Mouse (Mus musculus) limb, embryonic 14.5 days (tissue): ENCODE measurements around the gene Kdm4b. TPM values are rescaled to one million over a fixed set of nuclear protein-coding genes. Genes with fewer than 3 reads are reported as not detected.

Experiments used
- ATAC-seq: fragments of 200-750 bp; cut with Nextera tagmentation; 2 replicates; pipeline ENCODE4 v1.8.0; 2017; ENCODE audit warnings: low read depth, moderate number of reproducible peaks, moderate TSS enrichment; ENCODE audit not compliant: low FRiP score
- DNase-seq: peaks from one replicate; pipeline ENCODE4 v3.0.0-alpha.2; 2015; ENCODE audit warnings: low spot score
- H3K27ac ChIP-seq: fragments of 300-500 bp; sonication (generic); replicated peaks from 2 replicates; pipeline ENCODE4 v1.5.1; 2014; ENCODE audit warnings: low read depth, mild to moderate bottlenecking, low read length, moderate library complexity, mixed read lengths
- H3K27me3 ChIP-seq: fragments of 300-500 bp; sonication (generic); 2 replicates; pipeline ENCODE4 v1.6.1; 2014; ENCODE audit warnings: low read length, mixed read lengths; ENCODE audit not compliant: control insufficient read depth, insufficient read depth
- H3K36me3 ChIP-seq: fragments of 300-500 bp; sonication (generic); 2 replicates; pipeline ENCODE4 v1.6.1; 2014; ENCODE audit warnings: mild to moderate bottlenecking, low read length, moderate library complexity, mixed read lengths; ENCODE audit not compliant: control insufficient read depth, insufficient read depth
- H3K4me1 ChIP-seq: fragments of 300-500 bp; sonication (generic); 2 replicates; pipeline ENCODE4 v1.6.1; 2014; ENCODE audit warnings: antibody characterized with exemption, low read length, mixed read lengths; ENCODE audit not compliant: control insufficient read depth, insufficient read depth
- H3K4me2 ChIP-seq: fragments of 300-500 bp; sonication (generic); replicated peaks from 2 replicates; pipeline ENCODE4 v1.6.1; 2014; ENCODE audit warnings: low read depth, mild to moderate bottlenecking, low read length, moderate library complexity; ENCODE audit not compliant: severe bottlenecking
- H3K4me3 ChIP-seq: fragments of 300-500 bp; sonication (generic); replicated peaks from 2 replicates; pipeline ENCODE4 v1.5.1; 2014; ENCODE audit warnings: low read length
- H3K9ac ChIP-seq: fragments of 300-500 bp; sonication (generic); 2 replicates; pipeline ENCODE4 v1.6.1; 2014; ENCODE audit warnings: mild to moderate bottlenecking, low read depth, low read length, moderate library complexity; ENCODE audit not compliant: severe bottlenecking
- H3K9me3 ChIP-seq: fragments of 300-500 bp; sonication (generic); 2 replicates; pipeline ENCODE4 v1.6.1; 2016; ENCODE audit warnings: low read length; ENCODE audit not compliant: control insufficient read depth
- POLR2A ChIP-seq: fragments of 200-500 bp; IDR thresholded peaks from 2 replicates; pipeline ENCODE4 v1.8.0; 2012; ENCODE audit warnings: inconsistent platforms, mild to moderate bottlenecking, moderate library complexity, borderline replicate concordance; ENCODE audit not compliant: insufficient read depth, insufficient read length; ENCODE audit errors: extremely low read depth
- whole genome bisulfite sequencing: fragments of 180-500 bp; shearing (Covaris S2); extraction: QIAGEN DNeasy Blood & Tissue Kit; methylation state at CpG from one replicate; pipeline ENCODE4 v1.1.7; 2014; 5-methylcytosine and 5-hydroxymethylcytosine counted together
- polyA plus RNA-seq, 2 experiments: library from polyadenylated mRNA; depleted of rRNA in 1 of 2; stranded (reverse) in 1 of 2; unstranded in 1 of 2; fragments of >200 nt; fragmentation: Nextera tagmentation in 1 of 2; extraction: Ambion mirVana in 1 of 2; gene quantifications; 2 replicates each; pipeline versions ENCODE4 v1.2.1 to v1.2.3; 2012 to 2014

Gene Kdm4b
- polyA plus RNA-seq, 2 experiments: 36.0 to 36.4 TPM

GRCm38 (mm10) chr17:56424726-56425583 lies 99.1 kb downstream of the Kdm4b start:
- WGBS: 18% methylated on average over 41 of the region's 77 CpGs
- Histone ChIP-seq H3K27ac (peak overlapping the region; percentile 52), H3K9me3 (no peaks in the 10 kb centered on the region), H3K27me3 (no peaks in the 10 kb centered on the region), H3K4me2 (peak overlapping the region; percentile 74), H3K36me3 (peaks cover 77% of the 10 kb centered on the region), H3K4me3 (peak overlapping the region; percentile 52), H3K9ac (peak overlapping the region; percentile 59), H3K4me1 (peaks cover 6% of the 10 kb centered on the region; the same call in 1 of the 2 replicates)
- no peak for TF ChIP-seq POLR2A
- DNase-seq: peak; percentile 67
- ATAC-seq: peak; percentile 74

GRCm38 (mm10) chr17:56425584-56425914 lies 99.7 kb downstream of the Kdm4b start:
- peak overlapping the region; percentile 74 for H3K4me2 ChIP-seq
- H3K36me3 ChIP-seq: peaks cover 71% of the 10 kb centered on the region
- H3K9me3 ChIP-seq: no peaks in the 10 kb centered on the region
- DNase-seq (peak; percentile 47), ATAC-seq (peak; percentile 86)
- no peaks in the 10 kb centered on the region for H3K27me3 ChIP-seq
- WGBS: under 1% methylated on average over 25 of the region's 47 CpGs
- peak overlapping the region; percentile 59 for H3K9ac ChIP-seq
- H3K27ac ChIP-seq: peak overlapping the region; percentile 52
- H3K4me1 ChIP-seq: peaks cover 6% of the 10 kb centered on the region; the same call in 1 of the 2 replicates
- TF ChIP-seq POLR2A: no peak
- H3K4me3 ChIP-seq: peak overlapping the region; percentile 52

- Histone ChIP-seq H3K9me3 (no peaks in the 10 kb centered on the region), H3K27me3 (no peaks in the 10 kb centered on the region), H3K36me3 (peaks cover 71% of the 10 kb centered on the region), H3K9ac (peak overlapping the region; percentile 59), H3K4me2 (peak overlapping the region; percentile 74), H3K4me1 (peaks cover 6% of the 10 kb centered on the region; the same call in 1 of the 2 replicates), H3K4me3 (peak overlapping the region; percentile 52), H3K27ac (no peak overlapping the region; the same call in 1 of the 2 replicates)
- ATAC-seq (peak; percentile 24), DNase-seq (no peak)
- WGBS: 22% methylated on average over 3 of the region's 3 CpGs
- no peak for TF ChIP-seq POLR2A
These were observed 100.1 kb downstream of the Kdm4b start for GRCm38 (mm10) chr17:56425941-56426340.

GRCm38 (mm10) chr17:56427857-56428256 lies 102.0 kb downstream of the Kdm4b start:
- H3K4me1 ChIP-seq: peaks cover 6% of the 10 kb centered on the region; the same call in 1 of the 2 replicates
- H3K27ac ChIP-seq: no peak overlapping the region
- H3K9me3 ChIP-seq: no peaks in the 10 kb centered on the region
- no peak for TF ChIP-seq POLR2A
- no peaks in the 10 kb centered on the region for H3K27me3 ChIP-seq
- ATAC-seq (no peak), DNase-seq (no peak)
- 61% methylated on average over 26 of the region's 28 CpGs for WGBS
- peaks cover 61% of the 10 kb centered on the region for H3K36me3 ChIP-seq
- H3K4me3 ChIP-seq: no peak overlapping the region
- no peak overlapping the region for H3K9ac ChIP-seq
- H3K4me2 ChIP-seq: no peak overlapping the region

- ATAC-seq (no peak), DNase-seq (no peak)
- H3K4me2 ChIP-seq: no peak overlapping the region
- H3K9ac ChIP-seq: no peak overlapping the region
- H3K9me3 ChIP-seq: 0 out of 2 replicates have a peak, but pooled peaks cover under 1% of the 10 kb centered on the region
- H3K4me3 ChIP-seq: no peak overlapping the region
- no peak overlapping the region for H3K27ac ChIP-seq
- 88% methylated on average over 3 of the region's 3 CpGs for WGBS
- no peak for TF ChIP-seq POLR2A
- no peaks in the 10 kb centered on the region for H3K27me3 ChIP-seq
- H3K4me1 ChIP-seq: no peaks in the 10 kb centered on the region
- H3K36me3 ChIP-seq: peaks cover 78% of the 10 kb centered on the region
These were observed 105.7 kb downstream of the Kdm4b start for GRCm38 (mm10) chr17:56431582-56431981.
